Mouse (Mus musculus): ENCODE data around the gene Gm4131.

The Gm4131 gene

GRCm38 (mm10) chr14:62456239-62456747 is 110.4 kb downstream of the Gm4131 start, which contains the start of gene Gucy1b2:
Gene Gucy1b2 (minus strand): TSS chr14:62456289.
- DNase-seq, result no peak

- no peak for DNase-seq
These were observed 111.2 kb downstream of the Gm4131 start for GRCm38 (mm10) chr14:62455570-62455879.

- no peak for DNase-seq
These were observed 111.8 kb downstream of the Gm4131 start for GRCm38 (mm10) chr14:62454760-62455569.

- no peak for DNase-seq
These were observed 112.6 kb downstream of the Gm4131 start for GRCm38 (mm10) chr14:62454136-62454535.

GRCm38 (mm10) chr14:62453276-62453675 is 113.4 kb downstream of the Gm4131 start:
- no peak for DNase-seq

- DNase-seq, result peak in 1 of 2 experiments; percentile 33
These were observed 116.0 kb downstream of the Gm4131 start for GRCm38 (mm10) chr14:62450706-62451105.

- no peak for DNase-seq
These were observed 119.5 kb downstream of the Gm4131 start for GRCm38 (mm10) chr14:62447214-62447548.

- no peak for DNase-seq
These were observed 120.1 kb downstream of the Gm4131 start for GRCm38 (mm10) chr14:62446385-62447213.

- no peak for DNase-seq
These were observed 122.8 kb downstream of the Gm4131 start for GRCm38 (mm10) chr14:62443840-62444430.

GRCm38 (mm10) chr14:62442971-62443370 is 123.8 kb downstream of the Gm4131 start:
- no peak for DNase-seq

GRCm38 (mm10) chr14:62440036-62440435 is 126.7 kb downstream of the Gm4131 start:
- no peak for DNase-seq

- DNase-seq, result no peak
These were observed 128.5 kb downstream of the Gm4131 start for GRCm38 (mm10) chr14:62438236-62438635.

GRCm38 (mm10) chr14:62437806-62438205 is 128.9 kb downstream of the Gm4131 start:
- DNase-seq, result no peak

- DNase-seq, result no peak
These were observed 141.4 kb downstream of the Gm4131 start for GRCm38 (mm10) chr14:62425277-62425691.

GRCm38 (mm10) chr14:62422265-62422664 is 144.5 kb downstream of the Gm4131 start:
- no peak for DNase-seq

- no peak for DNase-seq
These were observed 149.2 kb downstream of the Gm4131 start for GRCm38 (mm10) chr14:62417501-62417900.

GRCm38 (mm10) chr14:62416742-62417134 is 150.0 kb downstream of the Gm4131 start:
- peak; percentile 43 to 65 for DNase-seq

- peak; percentile 34 to 45 for DNase-seq
These were observed 150.5 kb downstream of the Gm4131 start for GRCm38 (mm10) chr14:62416007-62416741.
